Mouse (Mus musculus): Measurements from ENCODE around the gene Fer1l5. TPM values are rescaled to one million over a fixed set of nuclear protein-coding genes. Genes with fewer than 3 reads are reported as not detected.

The Fer1l5 gene
- total RNA-seq, 2 experiments from 2014 or later = not detected

Small RNA genes lying within 50 kb of the gene (microRNA-seq; reads per million reads assigned to microRNA genes)
- gene Mir6898 = 0.74 to 0.78 reads per million in 2 experiments

Other genes starting within 250 kb of the Fer1l5 start
- 10 to 100 TPM; 33.6 to 39.2 TPM for gene Uggt1, start 127.6 kb upstream of the Fer1l5 start, total RNA-seq (2021)
- gene Neurl3, start 97.6 kb upstream of the Fer1l5 start, total RNA-seq (2021) = under 1 TPM; 0.53 to 0.77 TPM
- gene Arid5a, start 64.6 kb upstream of the Fer1l5 start, total RNA-seq (2021) = 10 to 100 TPM; 15.2 to 16.4 TPM
- gene Kansl3, start 3.1 kb upstream of the Fer1l5 start, total RNA-seq (2021) = 10 to 100 TPM; 71.2 to 76.0 TPM
- 10 to 100 TPM; 72.1 to 77.4 TPM for gene Lman2l, start 73.0 kb downstream of the Fer1l5 start, total RNA-seq (2021)
- 10 to 100 TPM; 15.6 to 16.6 TPM for gene Cnnm4, start 99.3 kb downstream of the Fer1l5 start, total RNA-seq (2021)
- 10 to 100 TPM; 40.8 to 41.3 TPM for gene Cnnm3, start 139.6 kb downstream of the Fer1l5 start, total RNA-seq (2021)
- gene Ankrd23, start 164.6 kb downstream of the Fer1l5 start, total RNA-seq (2021) = 1 to 10 TPM; 5.1 to 6.8 TPM
- not detected for gene Gm42417, start 167.1 kb downstream of the Fer1l5 start, total RNA-seq (2021)
- 10 to 100 TPM; 11.1 TPM for gene Ankrd39, start 175.2 kb downstream of the Fer1l5 start, total RNA-seq (2021)
- gene Sema4c, start 186.1 kb downstream of the Fer1l5 start, total RNA-seq (2021) = 10 to 100 TPM in 1 of 2 experiments, 1 to 10 TPM in 1; 9.7 to 10.6 TPM